Mouse (Mus musculus) erythroblast, embryonic 14.5 days (primary cell): Measurements from ENCODE around the gene Pard3b. TPM values are rescaled to one million over a fixed set of nuclear protein-coding genes. Genes with fewer than 3 reads are reported as not detected.

Source experiments
- H3K27me3 ChIP-seq: 2 replicates; pipeline ENCODE4 v1.6.1; 2012; ENCODE audit warnings: inconsistent platforms; ENCODE audit not compliant: control insufficient read depth
- H3K36me3 ChIP-seq: 2 replicates; pipeline ENCODE4 v1.6.1; 2012; ENCODE audit warnings: mild to moderate bottlenecking, inconsistent platforms; ENCODE audit not compliant: control insufficient read depth
- H3K4me1 ChIP-seq: 2 replicates; pipeline ENCODE4 v1.6.1; 2012; ENCODE audit warnings: inconsistent platforms; ENCODE audit not compliant: control insufficient read depth
- H3K4me3 ChIP-seq: replicated peaks from 2 replicates; pipeline ENCODE3; 2012; ENCODE audit warnings: moderate library complexity, mild to moderate bottlenecking, inconsistent platforms
- H3K9me3 ChIP-seq: 2 replicates; pipeline ENCODE4 v1.6.1; 2012; ENCODE audit warnings: low read length, inconsistent platforms, mixed read lengths; ENCODE audit not compliant: control insufficient read depth
- GATA1 ChIP-seq: IDR thresholded peaks from 2 replicates; pipeline ENCODE4 v1.6.1; 2012; ENCODE audit warnings: low read length, inconsistent platforms, mixed read lengths
- TAL1 ChIP-seq: IDR thresholded peaks from 3 replicates; pipeline ENCODE4 v1.6.1; 2012; ENCODE audit warnings: low read length, inconsistent platforms, mixed read lengths
- polyA plus RNA-seq: library from polyadenylated mRNA; stranded (reverse); fragments of >175 nt; gene quantifications from 2 replicates; pipeline ENCODE4 v1.2.3, GENCODE M21; 2012

Pard3b gene
- polyA plus RNA-seq, 1 experiment, result not detected

DNA sequence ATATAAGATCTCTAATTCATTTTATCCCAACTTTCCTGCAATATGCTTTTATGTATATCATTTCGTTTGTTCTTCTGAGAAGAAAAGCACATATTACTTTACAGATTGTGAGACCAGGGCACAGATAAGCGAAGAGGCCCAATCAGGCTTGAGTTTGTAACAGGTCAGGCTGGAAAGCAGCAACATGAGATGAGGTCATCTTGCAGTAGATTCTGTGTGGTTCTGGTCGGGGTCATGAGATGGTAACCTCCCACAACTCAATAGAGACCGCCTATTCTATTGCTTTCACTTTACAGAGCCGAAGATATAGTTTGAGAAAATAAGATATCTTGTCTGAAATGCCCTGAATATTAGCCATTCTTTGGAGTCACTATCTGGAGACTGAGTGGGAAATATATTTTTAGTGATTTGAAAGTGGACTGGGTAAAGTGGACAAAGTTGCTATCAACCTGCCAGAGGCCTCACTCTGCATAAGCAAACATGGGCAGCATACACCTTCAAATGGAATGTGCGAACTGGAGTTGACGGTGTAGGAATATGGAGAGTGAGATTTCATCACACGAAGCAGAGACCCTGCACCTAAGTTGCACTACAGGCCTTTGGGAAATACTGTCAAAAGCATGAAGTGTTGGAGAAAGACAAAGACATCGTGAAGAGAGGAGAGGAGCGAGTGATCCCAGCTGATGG lies 987.3 kb downstream of the Pard3b start:
- TF ChIP-seq TAL1 (no peak), GATA1 (no peak)
- no peaks in the 10 kb centered on the region for H3K4me1 ChIP-seq
- no peaks in the 10 kb centered on the region for H3K9me3 ChIP-seq
- H3K36me3 ChIP-seq, result no peaks in the 10 kb centered on the region
- no peaks in the 10 kb centered on the region for H3K27me3 ChIP-seq
- no peak overlapping the region for H3K4me3 ChIP-seq

DNA sequence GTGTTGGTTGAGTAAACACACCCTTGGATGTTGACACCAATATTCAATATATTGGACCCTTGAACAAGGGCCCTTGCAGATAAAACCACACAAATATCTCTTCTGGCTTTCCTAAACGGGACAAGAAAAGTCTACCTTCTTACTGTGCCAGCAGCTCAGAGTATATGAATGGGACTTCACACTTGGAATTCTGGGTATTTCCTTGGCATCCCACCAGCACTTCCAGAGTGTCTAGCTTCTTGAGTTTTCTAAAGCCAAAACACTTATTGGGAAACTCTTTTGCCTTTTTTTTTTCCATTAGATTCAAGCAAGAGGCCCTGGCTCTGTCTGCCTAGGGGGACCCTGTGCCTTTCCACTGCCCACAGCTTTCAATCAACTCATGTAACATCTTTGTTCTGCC lies 991.3 kb downstream of the Pard3b start:
- H3K4me1 ChIP-seq, result no peaks in the 10 kb centered on the region
- H3K4me3 ChIP-seq, result no peak overlapping the region
- no peaks in the 10 kb centered on the region for H3K27me3 ChIP-seq
- no peaks in the 10 kb centered on the region for H3K9me3 ChIP-seq
- TF ChIP-seq TAL1 (no peak), GATA1 (no peak)
- no peaks in the 10 kb centered on the region for H3K36me3 ChIP-seq

DNA sequence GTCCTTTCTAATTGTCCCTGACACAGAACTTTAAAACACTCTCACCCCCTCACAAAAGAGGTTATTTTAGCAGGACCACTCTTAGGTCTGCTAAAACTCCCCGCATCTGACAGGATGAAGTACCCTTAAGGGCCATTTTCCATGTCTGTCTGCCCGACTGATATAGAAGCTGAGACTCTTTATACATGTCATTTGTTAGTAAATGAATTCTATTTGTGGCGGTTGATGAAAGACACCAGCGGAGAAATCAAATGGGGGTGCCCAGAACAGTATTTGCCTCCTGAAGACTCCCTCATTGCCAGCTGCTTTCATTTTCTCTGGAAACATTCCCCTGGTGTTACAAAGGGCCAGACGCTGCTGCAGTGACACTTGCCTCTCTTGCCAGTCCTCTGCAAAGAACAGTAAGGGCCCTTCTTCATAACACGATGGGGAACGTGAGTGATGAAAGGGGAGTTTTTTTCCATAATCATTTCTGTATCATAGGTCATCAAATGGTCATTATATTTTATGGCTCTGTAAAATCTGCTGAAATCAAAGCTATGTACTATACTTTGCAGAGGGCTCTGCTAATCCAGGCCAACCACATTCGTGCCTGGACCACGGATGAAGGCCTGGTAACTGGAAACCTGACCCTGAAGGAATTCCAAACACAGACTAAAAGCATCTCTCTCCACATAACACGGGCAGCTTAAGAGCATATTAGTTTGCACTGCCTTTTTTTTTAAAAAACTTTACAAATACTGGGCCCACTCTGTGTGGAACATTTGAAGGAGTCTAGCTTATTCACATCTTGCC lies 993.1 kb downstream of the Pard3b start:
- no peak for TF ChIP-seq GATA1
- no peak for TF ChIP-seq TAL1
- Histone ChIP-seq H3K36me3 (no peaks in the 10 kb centered on the region), H3K4me3 (no peak overlapping the region), H3K9me3 (no peaks in the 10 kb centered on the region), H3K4me1 (no peaks in the 10 kb centered on the region), H3K27me3 (no peaks in the 10 kb centered on the region)

DNA sequence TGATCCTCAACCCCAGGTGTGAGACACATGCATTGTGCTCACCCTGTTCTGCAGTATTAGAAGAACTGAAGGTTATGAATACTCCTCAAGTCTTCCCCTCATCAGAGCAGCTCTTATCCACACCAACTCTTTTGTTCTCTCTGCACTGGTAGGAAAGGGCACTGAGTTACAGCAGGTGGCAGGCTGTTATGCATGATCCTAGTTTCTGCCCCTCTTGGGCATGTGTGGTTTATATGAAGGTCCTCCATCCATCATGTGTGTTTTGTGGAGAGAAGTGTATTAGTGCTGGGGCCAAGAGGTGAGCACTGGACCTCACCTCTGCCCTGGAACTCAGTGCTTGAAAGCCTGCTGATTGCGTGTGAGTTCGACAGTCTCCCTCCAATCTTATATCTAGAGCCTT lies 994.3 kb downstream of the Pard3b start:
- Histone ChIP-seq H3K36me3 (no peaks in the 10 kb centered on the region), H3K4me1 (no peaks in the 10 kb centered on the region), H3K27me3 (no peaks in the 10 kb centered on the region), H3K9me3 (no peaks in the 10 kb centered on the region), H3K4me3 (no peak overlapping the region)
- no peak for TF ChIP-seq TAL1
- no peak for TF ChIP-seq GATA1

DNA sequence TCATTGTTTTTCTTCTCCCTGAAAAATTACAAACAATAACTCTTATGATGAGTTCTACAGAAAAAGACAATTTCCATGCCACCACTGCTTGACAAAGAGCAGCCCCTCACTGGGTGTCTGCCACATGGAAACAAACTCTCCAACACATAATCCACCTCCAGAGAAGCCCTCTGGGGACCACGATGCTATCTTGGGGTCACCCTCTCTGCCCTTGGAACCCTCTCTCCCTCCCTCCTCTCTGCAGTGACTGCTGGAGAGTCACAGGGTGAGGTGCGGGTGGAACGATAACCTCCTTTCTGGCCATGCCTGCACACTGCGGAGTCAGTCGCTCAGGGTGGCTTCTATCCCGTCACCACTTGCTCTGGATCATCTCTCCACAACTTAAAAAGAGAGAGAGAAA lies 996.6 kb downstream of the Pard3b start:
- Histone ChIP-seq H3K4me1 (no peaks in the 10 kb centered on the region), H3K9me3 (no peaks in the 10 kb centered on the region), H3K36me3 (no peaks in the 10 kb centered on the region), H3K4me3 (no peak overlapping the region), H3K27me3 (no peaks in the 10 kb centered on the region)
- TF ChIP-seq GATA1 (no peak), TAL1 (no peak)

DNA sequence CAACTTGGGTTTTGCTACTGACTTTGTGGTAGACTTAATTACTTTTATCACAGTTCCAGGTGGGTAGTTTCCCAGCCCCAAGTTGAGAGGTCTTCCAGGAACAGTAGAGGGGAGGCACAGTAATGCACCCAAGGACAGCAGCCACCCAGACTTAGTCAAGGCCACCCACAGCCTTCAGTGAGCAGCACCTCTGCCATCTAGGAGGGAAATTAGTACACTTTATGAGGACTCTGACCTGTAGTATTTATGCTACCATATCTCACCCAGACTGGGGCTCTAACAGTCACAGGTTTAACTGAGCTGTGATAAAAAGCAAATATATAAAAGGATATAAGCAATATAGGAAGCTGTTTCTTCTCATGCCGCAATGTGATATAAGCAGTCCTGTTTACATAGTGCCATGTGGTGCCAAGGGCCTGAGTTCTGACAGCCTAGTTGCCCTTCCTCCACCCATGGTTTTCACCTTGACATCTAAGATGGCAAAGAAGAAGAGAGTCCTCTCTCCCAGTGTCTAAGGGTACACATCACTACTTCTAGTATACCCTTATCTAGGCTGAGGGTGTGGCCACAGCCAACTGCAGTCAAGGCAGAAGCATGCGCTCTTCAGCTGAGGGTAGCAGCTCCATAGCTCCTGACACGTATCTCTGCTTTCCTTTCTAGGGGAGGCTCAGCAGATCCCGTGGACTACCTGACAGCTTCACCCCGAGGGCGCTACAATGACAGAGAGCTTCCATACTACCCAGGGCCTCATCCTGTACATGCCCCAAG lies 998.5 kb downstream of the Pard3b start:
- no peaks in the 10 kb centered on the region for H3K9me3 ChIP-seq
- H3K36me3 ChIP-seq, result no peaks in the 10 kb centered on the region
- no peak overlapping the region for H3K4me3 ChIP-seq
- no peaks in the 10 kb centered on the region for H3K27me3 ChIP-seq
- no peaks in the 10 kb centered on the region for H3K4me1 ChIP-seq
- TF ChIP-seq GATA1 (no peak), TAL1 (no peak)

DNA sequence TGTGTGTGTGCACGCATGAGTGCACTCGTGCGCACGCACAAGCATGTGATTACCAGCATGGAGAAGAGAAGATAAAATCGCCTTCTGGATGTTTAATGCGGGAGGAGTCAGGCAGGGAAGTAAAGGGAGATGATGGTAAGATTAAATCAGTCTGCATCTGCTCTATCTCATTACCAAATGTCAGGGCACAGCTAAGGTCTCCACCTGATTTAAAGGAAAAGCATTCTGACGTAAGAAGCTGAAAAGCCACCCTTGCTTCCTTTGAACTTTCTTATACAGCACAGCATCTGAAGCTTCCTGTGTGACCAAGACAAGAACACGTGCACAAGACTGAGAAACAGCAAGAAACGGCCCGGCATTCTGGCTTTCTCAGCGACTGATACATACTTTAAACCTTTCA lies 1000.4 kb downstream of the Pard3b start:
- Histone ChIP-seq H3K9me3 (no peaks in the 10 kb centered on the region), H3K4me3 (no peak overlapping the region), H3K27me3 (no peaks in the 10 kb centered on the region), H3K4me1 (no peaks in the 10 kb centered on the region), H3K36me3 (no peaks in the 10 kb centered on the region)
- no peak for TF ChIP-seq GATA1
- no peak for TF ChIP-seq TAL1

DNA sequence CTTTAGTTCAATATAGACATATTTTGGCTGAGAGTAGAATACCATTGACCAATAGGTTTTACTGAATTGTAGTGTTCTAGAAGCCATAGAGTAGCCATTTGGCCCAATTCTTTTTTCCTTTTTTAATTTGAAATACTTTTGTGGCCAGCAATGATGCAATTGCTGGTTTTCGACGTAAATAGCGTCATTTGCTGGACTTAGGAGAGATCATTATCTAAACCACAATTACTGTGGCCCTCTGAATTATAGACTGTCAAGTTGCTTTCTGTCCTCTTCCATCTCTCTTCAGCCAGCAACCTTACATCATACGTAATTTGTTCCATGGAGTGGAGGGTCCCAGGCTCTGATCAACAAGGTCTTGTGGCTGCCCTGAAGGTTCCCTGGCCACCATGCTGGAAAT lies 1000.8 kb downstream of the Pard3b start:
- Histone ChIP-seq H3K36me3 (no peaks in the 10 kb centered on the region), H3K9me3 (no peaks in the 10 kb centered on the region), H3K4me3 (no peak overlapping the region), H3K27me3 (no peaks in the 10 kb centered on the region), H3K4me1 (no peaks in the 10 kb centered on the region)
- no peak for TF ChIP-seq GATA1
- no peak for TF ChIP-seq TAL1

DNA sequence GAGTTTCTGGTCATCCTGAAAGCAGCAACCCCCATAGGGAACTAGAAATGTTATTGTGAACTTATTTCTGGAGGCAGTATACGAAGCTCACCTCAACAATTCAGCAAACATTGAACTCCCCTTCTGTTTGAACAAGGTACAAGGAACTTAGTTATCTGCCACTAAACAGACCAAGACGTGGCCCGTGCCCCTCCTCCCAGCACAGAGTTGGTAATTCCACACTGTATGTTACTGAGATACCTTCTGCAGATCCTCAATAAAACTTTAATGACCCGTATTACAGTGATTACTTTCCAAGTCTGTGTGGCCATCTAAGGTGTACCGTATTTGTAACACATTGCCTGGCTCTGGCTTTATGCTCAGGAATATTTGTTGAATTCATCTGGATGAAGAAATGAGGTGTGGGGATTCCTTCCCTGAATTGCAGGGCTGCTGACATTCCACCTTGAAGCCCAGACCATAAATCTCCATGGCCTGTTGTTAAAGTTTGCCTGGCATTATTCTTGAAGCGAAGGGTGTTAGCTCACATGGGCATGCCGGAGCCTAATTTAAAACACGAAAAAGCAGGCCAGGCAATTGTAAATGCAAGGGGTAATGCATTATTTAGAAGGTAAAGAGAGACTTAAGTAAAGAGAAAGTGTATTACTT lies 1006.1 kb downstream of the Pard3b start:
- no peaks in the 10 kb centered on the region for H3K9me3 ChIP-seq
- no peak overlapping the region for H3K4me3 ChIP-seq
- no peaks in the 10 kb centered on the region for H3K36me3 ChIP-seq
- TF ChIP-seq TAL1, result no peak
- TF ChIP-seq GATA1, result no peak
- H3K4me1 ChIP-seq, result no peaks in the 10 kb centered on the region
- no peaks in the 10 kb centered on the region for H3K27me3 ChIP-seq
